Mouse (Mus musculus) thymus, adult 2 months (tissue): ENCODE measurements around the gene Rapgef5. TPM values are rescaled to one million over a fixed set of nuclear protein-coding genes. Genes with fewer than 3 reads are reported as not detected.

Experiments used
- DNase-seq: peaks from one replicate; pipeline ENCODE4 v3.0.0; 2021
- H3K27ac ChIP-seq: fragments of 200-500 bp; 2 replicates; pipeline ENCODE4 v1.5.1; 2012; ENCODE audit warnings: low read length, control low read depth; ENCODE audit not compliant: control insufficient read depth, insufficient read depth
- H3K27me3 ChIP-seq: fragments of 200-500 bp; 2 replicates; pipeline ENCODE4 v1.6.1; 2012; ENCODE audit warnings: mild to moderate bottlenecking, low read length, moderate library complexity, mixed read lengths; ENCODE audit not compliant: control insufficient read depth, insufficient read depth
- H3K36me3 ChIP-seq: fragments of 200-500 bp; 2 replicates; pipeline ENCODE4 v1.6.1; 2012; ENCODE audit warnings: mild to moderate bottlenecking, low read length, moderate library complexity; ENCODE audit not compliant: control insufficient read depth, insufficient read depth
- H3K4me1 ChIP-seq: fragments of 200-500 bp; replicated peaks from 2 replicates; pipeline ENCODE4 v1.6.1; 2012; ENCODE audit warnings: low read length; ENCODE audit not compliant: control insufficient read depth, insufficient read depth
- H3K4me3 ChIP-seq: fragments of 200-500 bp; 2 replicates; pipeline ENCODE4 v1.5.1; 2012; ENCODE audit warnings: mild to moderate bottlenecking, low read length, control low read depth, moderate library complexity; ENCODE audit not compliant: control insufficient read depth, insufficient read depth
- CTCF ChIP-seq: fragments of 200-500 bp; IDR thresholded peaks from 2 replicates; pipeline ENCODE4 v1.5.1; 2012; ENCODE audit warnings: mild to moderate bottlenecking, control low read depth, low read length, moderate library complexity, borderline replicate concordance; ENCODE audit not compliant: control insufficient read depth, poor library complexity, insufficient read depth; ENCODE audit errors: extremely low read depth
- POLR2A ChIP-seq: fragments of 200-500 bp; IDR thresholded peaks from 2 replicates; pipeline ENCODE4 v1.6.1; 2012; ENCODE audit warnings: mild to moderate bottlenecking, low read length, control low read depth, moderate library complexity; ENCODE audit not compliant: control insufficient read depth, poor library complexity, insufficient read depth; ENCODE audit errors: extremely low read depth
- WGBS: fragments of 180-500 bp; shearing (Covaris S2); methylation state at CpG from one replicate; pipeline ENCODE4 v1.1.7; 2018; 5-methylcytosine and 5-hydroxymethylcytosine counted together
- polyA plus RNA-seq: library from polyadenylated mRNA; depleted of rRNA; stranded (reverse); fragments of >200 nt; gene quantifications from 2 replicates; pipeline ENCODE4 v1.2.3, GENCODE M21; 2012

Rapgef5 gene
- polyA plus RNA-seq, 1 experiment = 5.6 TPM

- H3K4me3 ChIP-seq = no peak overlapping the region
- H3K27me3 ChIP-seq = no peaks in the 10 kb centered on the region
- no peak overlapping the region for H3K27ac ChIP-seq
- no peaks in the 10 kb centered on the region for H3K4me1 ChIP-seq
- DNase-seq = no peak
- H3K36me3 ChIP-seq = no peaks in the 10 kb centered on the region
- WGBS = 72% methylated on average over 3 of the region's 3 CpGs
- TF ChIP-seq POLR2A = no peak
- TF ChIP-seq CTCF = no peak
Observed at GRCm38 (mm10) chr12:117699950-117700665, 183.8 kb downstream of the Rapgef5 start.

- Histone ChIP-seq H3K27ac (no peak overlapping the region), H3K27me3 (no peaks in the 10 kb centered on the region), H3K4me3 (no peak overlapping the region), H3K4me1 (no peaks in the 10 kb centered on the region), H3K36me3 (no peaks in the 10 kb centered on the region)
- no peak for DNase-seq
- WGBS = 93% methylated on average over 6 of the region's 6 CpGs
- TF ChIP-seq POLR2A (no peak), CTCF (no peak)
Observed at GRCm38 (mm10) chr12:117700927-117701326, 184.6 kb downstream of the Rapgef5 start.

- no peaks in the 10 kb centered on the region for H3K36me3 ChIP-seq
- 98% methylated on average over 8 of the region's 8 CpGs for WGBS
- TF ChIP-seq CTCF (no peak), POLR2A (no peak)
- no peak overlapping the region for H3K4me3 ChIP-seq
- DNase-seq = no peak
- H3K4me1 ChIP-seq = no peaks in the 10 kb centered on the region
- H3K27ac ChIP-seq = no peak overlapping the region
- H3K27me3 ChIP-seq = no peaks in the 10 kb centered on the region
Observed at GRCm38 (mm10) chr12:117702291-117702690, 186.0 kb downstream of the Rapgef5 start.

GRCm38 (mm10) chr12:117702928-117703327 lies 186.6 kb downstream of the Rapgef5 start:
- TF ChIP-seq POLR2A = no peak
- Histone ChIP-seq H3K27ac (no peak overlapping the region), H3K36me3 (no peaks in the 10 kb centered on the region), H3K4me3 (no peak overlapping the region), H3K27me3 (no peaks in the 10 kb centered on the region), H3K4me1 (no peaks in the 10 kb centered on the region)
- DNase-seq = no peak
- WGBS = 97% methylated on average over 9 of the region's 9 CpGs

GRCm38 (mm10) chr12:117703413-117703812 lies 187.1 kb downstream of the Rapgef5 start:
- Histone ChIP-seq H3K4me1 (no peaks in the 10 kb centered on the region), H3K27ac (no peak overlapping the region), H3K36me3 (no peaks in the 10 kb centered on the region), H3K27me3 (no peaks in the 10 kb centered on the region), H3K4me3 (no peak overlapping the region)
- TF ChIP-seq POLR2A (no peak), CTCF (no peak)
- WGBS = 85% methylated on average over 2 of the region's 2 CpGs
- no peak for DNase-seq

GRCm38 (mm10) chr12:117705308-117705707 lies 189.0 kb downstream of the Rapgef5 start:
- WGBS = 91% methylated on average over 3 of the region's 3 CpGs
- no peak for DNase-seq
- Histone ChIP-seq H3K36me3 (no peaks in the 10 kb centered on the region), H3K27me3 (no peaks in the 10 kb centered on the region), H3K4me1 (no peaks in the 10 kb centered on the region), H3K27ac (no peak overlapping the region), H3K4me3 (no peak overlapping the region)
- no peak for TF ChIP-seq POLR2A
- TF ChIP-seq CTCF = no peak

- Histone ChIP-seq H3K36me3 (no peaks in the 10 kb centered on the region), H3K4me3 (no peak overlapping the region), H3K27me3 (no peaks in the 10 kb centered on the region), H3K27ac (no peak overlapping the region), H3K4me1 (no peaks in the 10 kb centered on the region)
- WGBS = 96% methylated on average over 12 of the region's 12 CpGs
- no peak for DNase-seq
- TF ChIP-seq POLR2A = no peak
- TF ChIP-seq CTCF = no peak
Observed at GRCm38 (mm10) chr12:117709280-117709679, 193.0 kb downstream of the Rapgef5 start.
